Mouse (Mus musculus): ENCODE data around the gene Grik3.

- TF ChIP-seq POLR2A (IDR thresholded peaks at IDR 0.05; ENCODE audit: borderline replicate concordance, low read depth, low read length): no peak
- TF ChIP-seq CTCF (IDR thresholded peaks at IDR 0.05; ENCODE audit: low read depth, low read length): no peak
Measured at GRCm38 (mm10) chr4:125629544-125629943, 139.0 kb downstream of the Grik3 start.
